Mouse (Mus musculus) layer of hippocampus, adult 11-12 months (tissue): Measurements from ENCODE around the gene Shkbp1.
A peak's percentile ranks its signal among the peaks of the same experiment; 100 is the strongest.

Experiments used
- DNase-seq: peaks from one replicate; pipeline ENCODE4 v3.0.0; 2022; ENCODE audit warnings: low spot score

Gene Shkbp1

DNA sequence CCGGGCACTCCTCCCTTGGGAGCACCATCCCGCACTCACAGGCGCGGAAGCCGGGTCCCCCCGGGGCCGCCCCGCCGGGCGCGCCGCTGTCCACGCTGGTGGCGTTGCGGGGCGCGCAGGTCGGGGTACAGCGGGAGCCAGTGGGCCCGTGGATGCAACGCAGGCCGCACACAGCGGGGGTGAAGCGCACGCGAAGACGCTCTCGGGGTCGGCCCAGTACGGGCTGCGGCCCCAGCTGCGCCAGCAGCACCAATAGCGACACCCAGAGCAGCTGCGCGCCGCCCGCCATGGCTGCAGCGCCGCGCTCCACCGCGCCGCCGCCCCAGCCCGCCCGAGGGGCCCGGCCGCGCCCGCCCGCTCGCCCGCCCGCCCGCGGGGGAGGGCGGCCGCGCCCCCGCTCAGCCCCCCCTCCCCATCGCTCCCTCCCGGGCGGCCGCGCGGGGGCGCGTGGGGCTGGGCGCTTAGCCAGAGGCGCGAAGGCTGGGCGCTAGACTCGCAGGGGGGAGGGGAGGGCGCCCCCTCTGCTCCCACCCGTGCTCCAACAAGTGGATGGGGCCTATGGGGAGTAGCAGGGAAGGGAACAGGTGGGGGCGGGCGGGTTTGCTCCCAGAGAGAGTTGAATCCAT, 22.4 kb downstream of the Shkbp1 start:
- no peak for DNase-seq

GRCm38 (mm10) chr7:27332353-27333199, 23.2 kb downstream of the Shkbp1 start:
- DNase-seq: peak; percentile 85

DNA sequence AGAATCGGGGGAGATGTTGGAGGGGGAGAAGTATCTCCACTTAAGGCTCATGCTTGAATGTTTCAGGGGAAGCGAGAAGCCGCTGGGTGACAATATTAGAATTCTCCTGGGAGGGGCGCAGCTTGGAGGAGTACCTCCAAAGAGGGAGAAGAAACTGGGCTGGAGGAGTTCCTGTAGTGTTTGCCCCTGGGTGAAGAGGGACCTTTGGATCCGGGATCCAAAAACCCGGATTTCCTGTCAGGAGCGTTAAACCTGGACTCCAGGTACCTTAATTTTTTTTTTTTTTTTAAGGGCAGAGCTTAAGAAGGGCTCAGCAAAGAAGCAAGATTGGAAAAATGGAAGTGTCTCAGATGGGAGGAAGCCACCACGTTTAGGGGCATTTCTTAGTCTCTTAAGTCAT, 24.0 kb downstream of the Shkbp1 start:
- DNase-seq: no peak

DNA sequence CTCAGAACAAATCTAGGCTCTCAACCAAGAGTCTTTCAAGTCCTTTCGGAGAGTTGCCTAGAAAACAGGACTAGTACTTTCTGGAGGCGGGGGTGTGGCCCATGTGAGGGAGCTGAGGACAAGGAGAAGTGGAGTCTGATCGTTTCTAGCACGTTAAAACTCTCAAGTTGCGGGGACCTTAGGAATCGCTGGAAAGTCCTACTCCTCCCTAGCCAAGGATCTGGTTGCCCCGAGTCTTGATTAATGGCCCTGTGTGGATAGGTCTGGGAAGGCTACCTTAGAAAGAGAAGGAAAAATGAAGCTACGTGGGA, 24.3 kb downstream of the Shkbp1 start:
- DNase-seq: no peak

GRCm38 (mm10) chr7:27330709-27331540, 24.9 kb downstream of the Shkbp1 start:
- DNase-seq: peak; percentile 75

GRCm38 (mm10) chr7:27329981-27330380, 25.8 kb downstream of the Shkbp1 start:
- no peak for DNase-seq

DNA sequence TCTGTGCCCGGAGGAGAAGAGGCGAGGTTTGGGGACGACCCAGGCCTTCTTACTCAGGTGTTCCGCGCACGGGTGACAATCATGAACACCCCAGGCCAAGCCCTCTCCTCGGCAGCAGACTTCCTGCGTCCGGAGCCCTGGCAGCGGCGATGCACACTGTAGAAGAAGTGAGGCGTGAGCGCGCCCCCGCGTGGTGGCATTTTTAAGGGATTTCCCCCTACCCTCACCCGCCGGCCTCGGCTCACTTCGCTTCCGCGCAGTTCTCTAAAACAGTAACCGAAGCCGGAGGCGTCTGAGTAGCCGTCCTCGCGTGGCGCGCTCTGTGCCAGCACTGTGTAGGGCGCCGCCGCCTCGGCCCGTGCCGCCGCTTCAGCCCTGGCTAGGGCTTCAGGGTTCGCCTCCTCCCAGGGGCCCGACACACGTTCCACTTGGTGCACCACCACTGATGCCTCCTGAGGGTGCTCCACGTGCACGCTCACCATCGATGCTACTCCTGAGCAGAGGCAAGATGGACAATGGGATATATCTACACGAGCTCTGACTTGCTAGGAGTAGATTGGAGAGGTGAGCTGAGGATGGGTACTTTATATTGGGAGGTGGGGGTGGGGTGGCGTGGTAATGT, 26.4 kb downstream of the Shkbp1 start:
- peak; percentile 86 for DNase-seq

DNA sequence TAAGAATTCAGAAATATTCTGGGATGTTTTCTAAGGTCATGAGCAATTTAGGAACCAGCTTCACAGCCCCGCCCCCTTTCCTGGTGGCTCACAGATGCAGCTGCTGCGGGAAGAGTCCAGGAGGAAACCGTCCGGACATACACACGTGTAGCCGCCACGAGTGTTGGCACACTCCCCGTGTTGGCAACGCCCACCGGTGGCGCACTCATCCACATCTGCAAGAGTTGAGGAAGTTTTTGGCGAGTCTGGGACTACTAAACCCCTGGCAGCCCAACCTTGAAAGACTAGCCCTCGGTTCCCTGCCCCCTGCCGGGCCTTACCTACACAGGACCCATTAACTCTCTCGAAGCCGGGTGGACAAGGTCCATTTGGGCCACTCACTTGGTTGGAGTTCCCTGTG, 27.2 kb downstream of the Shkbp1 start:
- no peak for DNase-seq

DNA sequence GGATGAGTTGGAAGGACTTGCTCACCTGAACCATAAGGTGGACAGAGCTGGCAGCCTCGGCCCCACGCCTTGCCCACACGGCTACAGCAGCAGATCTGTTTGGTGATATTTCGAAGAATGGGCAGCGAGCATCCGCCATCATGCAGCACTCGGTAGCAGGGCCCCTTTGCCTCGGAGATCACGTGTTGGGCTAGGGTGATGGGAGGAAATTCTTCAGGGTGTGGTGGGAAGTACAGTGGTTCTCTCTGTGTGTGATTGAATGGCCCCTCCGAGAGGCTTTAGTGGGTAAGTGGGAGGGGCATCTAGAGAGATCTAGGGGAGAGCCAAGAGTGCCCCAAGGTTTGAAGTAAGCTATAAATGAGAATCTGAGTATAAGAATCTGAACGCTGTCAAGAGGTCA, 27.7 kb downstream of the Shkbp1 start:
- no peak for DNase-seq

GRCm38 (mm10) chr7:27327500-27327899, 28.3 kb downstream of the Shkbp1 start:
- no peak for DNase-seq

GRCm38 (mm10) chr7:27326101-27326880, 29.5 kb downstream of the Shkbp1 start:
- DNase-seq: no peak

GRCm38 (mm10) chr7:27325697-27326096, 30.1 kb downstream of the Shkbp1 start:
- no peak for DNase-seq

DNA sequence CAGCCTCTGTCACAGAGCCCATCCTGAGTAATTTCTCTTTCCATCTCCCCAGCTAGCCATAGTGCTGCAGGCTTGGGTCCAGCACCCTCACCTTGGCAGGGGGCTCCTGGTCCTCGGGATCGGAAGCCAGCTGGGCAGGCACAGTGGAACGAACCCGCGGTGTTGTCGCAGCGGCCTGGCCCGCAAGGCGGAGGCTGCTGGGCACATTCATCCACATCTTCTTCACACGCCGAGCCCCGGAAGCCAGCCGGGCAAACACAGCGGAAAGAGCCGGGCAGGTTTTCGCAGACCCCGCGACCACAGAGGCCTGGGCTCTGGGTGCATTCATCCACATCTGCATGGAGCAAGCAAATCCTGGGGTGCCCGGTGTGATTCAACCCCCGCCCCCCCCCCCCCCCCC, 30.9 kb downstream of the Shkbp1 start:
- DNase-seq: no peak

DNA sequence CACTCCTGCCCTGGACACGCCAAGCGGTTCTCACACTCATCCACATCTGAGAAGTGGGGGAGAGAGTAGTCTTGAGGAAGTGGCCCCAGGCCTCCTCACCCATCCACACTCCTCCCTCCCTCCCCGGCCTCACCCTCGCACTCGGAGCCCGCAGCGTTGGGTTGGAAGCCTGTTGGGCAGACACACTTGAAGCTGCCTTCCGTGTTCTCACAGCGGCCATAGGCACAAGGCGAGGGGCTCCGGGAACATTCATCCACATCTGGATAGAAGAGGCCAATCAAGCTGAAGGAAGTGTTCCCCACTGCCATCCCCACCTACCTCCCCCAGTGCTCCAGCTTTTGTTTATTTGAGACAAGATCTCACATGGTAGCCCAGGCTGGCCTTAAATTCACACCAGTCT, 31.7 kb downstream of the Shkbp1 start:
- DNase-seq: no peak

DNA sequence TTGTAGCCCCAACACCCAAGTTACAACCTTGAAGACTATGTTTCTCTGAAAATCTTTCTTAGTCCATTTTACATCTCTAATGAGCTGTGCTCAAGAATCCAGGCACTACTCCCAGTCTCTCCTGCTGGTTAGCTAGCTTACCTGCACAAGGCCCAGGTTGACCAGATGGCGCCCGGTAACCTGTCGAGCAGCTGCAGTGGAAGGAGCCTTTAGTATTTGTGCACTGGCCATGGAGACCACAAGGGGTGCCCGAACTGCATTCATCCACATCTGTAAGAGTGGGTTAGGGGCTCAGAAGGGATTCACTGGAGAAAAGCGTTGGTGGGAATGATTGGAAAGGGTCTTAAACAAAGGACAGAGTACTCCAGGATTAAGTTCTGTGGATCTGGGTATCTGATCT, 32.8 kb downstream of the Shkbp1 start:
- no peak for DNase-seq

GRCm38 (mm10) chr7:27322291-27322690, 33.5 kb downstream of the Shkbp1 start:
- no peak for DNase-seq

GRCm38 (mm10) chr7:27319411-27319810, 36.4 kb downstream of the Shkbp1 start:
- no peak for DNase-seq

- no peak for DNase-seq
Observed at GRCm38 (mm10) chr7:27315958-27316357, 39.9 kb downstream of the Shkbp1 start.

DNA sequence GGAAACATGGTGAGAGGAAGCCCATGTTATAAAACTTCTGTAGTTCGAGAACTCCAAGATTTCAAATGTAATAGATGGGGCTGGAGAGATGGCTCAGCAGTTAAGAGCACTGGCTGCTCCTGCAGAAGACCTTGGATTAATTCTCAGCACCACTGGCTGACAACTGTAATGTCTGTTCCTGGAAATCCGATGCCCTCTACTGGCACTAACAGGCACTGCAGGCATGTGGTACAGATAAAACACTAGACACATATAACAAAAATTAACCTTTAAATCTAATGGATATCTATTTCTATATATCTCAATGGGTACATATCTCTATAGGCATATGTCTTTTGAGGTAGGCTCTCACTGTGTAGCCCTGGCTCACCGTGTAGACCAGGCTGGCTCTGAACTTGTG, 41.4 kb downstream of the Shkbp1 start:
- DNase-seq: no peak

- DNase-seq: no peak
Observed at GRCm38 (mm10) chr7:27311651-27312284, 44.1 kb downstream of the Shkbp1 start.

GRCm38 (mm10) chr7:27310996-27311535, 44.8 kb downstream of the Shkbp1 start:
- no peak for DNase-seq
